Mouse (Mus musculus): ENCODE measurements around the gene Ldb1. TPM values are rescaled to one million over a fixed set of nuclear protein-coding genes. Genes with fewer than 3 reads are reported as not detected.

The Ldb1 gene
- polyA plus RNA-seq, 1 experiment from 2014 or later = 103 TPM

GRCm38 (mm10) chr19:45988238-45988637, 56.8 kb downstream of the Ldb1 start:
- Histone ChIP-seq H3K4me1 (no peaks in the 10 kb centered on the region), H3K9ac (no peak overlapping the region), H3K27me3 (no peaks in the 10 kb centered on the region), H3K36me3 (peaks cover 11% of the 10 kb centered on the region), H3K4me3 (no peak overlapping the region), H3K4me2 (no peak overlapping the region), H3K9me3 (no peaks in the 10 kb centered on the region), H3K27ac (no peak overlapping the region)
- no peak for ATAC-seq (ENCODE audit: insufficient number of reproducible peaks, low FRiP score, low TSS enrichment, low read depth)
- WGBS = 93% methylated on average over 3 of the region's 3 CpGs

GRCm38 (mm10) chr19:45984379-45984778, 60.6 kb downstream of the Ldb1 start:
- H3K9ac ChIP-seq = no peak overlapping the region
- ATAC-seq (ENCODE audit: insufficient number of reproducible peaks, low FRiP score, low TSS enrichment, low read depth) = no peak
- no peak overlapping the region for H3K27ac ChIP-seq
- no peak overlapping the region for H3K4me3 ChIP-seq
- peaks cover 11% of the 10 kb centered on the region for H3K36me3 ChIP-seq
- H3K4me1 ChIP-seq = no peaks in the 10 kb centered on the region
- H3K27me3 ChIP-seq = no peaks in the 10 kb centered on the region
- H3K9me3 ChIP-seq = no peaks in the 10 kb centered on the region
- H3K4me2 ChIP-seq = no peak overlapping the region

Other genes with a start within 250 kb of the Ldb1 start
- 0.65 and 0.69 TPM in 2 replicates for gene Kcnip2, start 229.2 kb downstream of the Ldb1 start, polyA plus RNA-seq (2015; fragmentation: Nextera tagmentation; extraction: Ambion mirVana)
- 16.3 and 17.3 TPM in 2 replicates for gene Armh3, start 46.7 kb downstream of the Ldb1 start, polyA plus RNA-seq (2015; fragmentation: Nextera tagmentation; extraction: Ambion mirVana)
- gene Hps6, start 41.7 kb downstream of the Ldb1 start, polyA plus RNA-seq (2015; fragmentation: Nextera tagmentation; extraction: Ambion mirVana) = 8.8 and 9.2 TPM in 2 replicates
- 36.8 and 37.0 TPM in 2 replicates for gene Pprc1, start 328 bp downstream of the Ldb1 start, polyA plus RNA-seq (2015; fragmentation: Nextera tagmentation; extraction: Ambion mirVana)
- 70.4 and 79.6 TPM in 2 replicates for gene Nolc1, start 30.6 kb upstream of the Ldb1 start, polyA plus RNA-seq (2015; fragmentation: Nextera tagmentation; extraction: Ambion mirVana)
- gene Elovl3, start 86.7 kb upstream of the Ldb1 start, polyA plus RNA-seq (2015; fragmentation: Nextera tagmentation; extraction: Ambion mirVana) = 0.40 and 0.66 TPM in 2 replicates
- gene Pitx3, start 103.1 kb upstream of the Ldb1 start, polyA plus RNA-seq (2015; fragmentation: Nextera tagmentation; extraction: Ambion mirVana) = 5.4 and 8.5 TPM in 2 replicates
- 73.8 and 76.7 TPM in 2 replicates for gene Gbf1, start 107.3 kb upstream of the Ldb1 start, polyA plus RNA-seq (2015; fragmentation: Nextera tagmentation; extraction: Ambion mirVana)